Mouse (Mus musculus) brain, embryonic 14.5 days (tissue): ENCODE results near the gene Wwox.

ENCODE experiments used
- CTCF ChIP-seq: fragments of 200-500 bp; IDR thresholded peaks from 2 replicates; pipeline ENCODE4 v1.5.1; 2012; ENCODE audit warnings: inconsistent platforms, mild to moderate bottlenecking, moderate library complexity, borderline replicate concordance; ENCODE audit not compliant: insufficient read depth, insufficient read length; ENCODE audit errors: extremely low read depth
- POLR2A ChIP-seq: fragments of 200-500 bp; IDR thresholded peaks from 2 replicates; pipeline ENCODE4 v1.6.1; 2012; ENCODE audit warnings: mild to moderate bottlenecking, inconsistent platforms, borderline replicate concordance; ENCODE audit not compliant: poor library complexity, insufficient read depth, insufficient read length, severe bottlenecking; ENCODE audit errors: extremely low read depth

DNA sequence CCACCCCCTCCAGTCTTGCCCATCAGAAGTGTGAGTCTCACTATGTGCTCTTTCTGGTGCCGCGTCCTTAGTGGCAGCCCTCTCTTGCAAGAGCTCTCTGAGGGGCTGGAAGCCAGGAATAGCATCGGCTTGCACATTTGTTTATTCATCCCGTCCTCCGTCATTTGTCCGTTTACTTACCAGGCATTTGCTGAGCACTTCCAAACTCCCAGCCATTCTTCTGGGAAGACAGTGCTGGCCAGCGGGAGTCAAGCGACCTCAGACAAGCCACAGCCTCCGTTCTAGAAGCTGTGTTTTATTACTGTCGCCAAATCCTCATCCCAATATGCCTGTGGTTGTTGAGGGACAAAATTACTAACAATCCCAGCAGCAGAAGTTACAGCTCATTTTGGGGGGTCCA is 241.7 kb downstream of the Wwox start:
- no peak for TF ChIP-seq CTCF
- TF ChIP-seq POLR2A: no peak
